Mouse (Mus musculus) limb, embryonic 14.5 days (tissue): ENCODE results near the gene Nsun5. TPM values are rescaled to one million over a fixed set of nuclear protein-coding genes. Genes with fewer than 3 reads are reported as not detected.

Experiments used
- ATAC-seq: fragments of 200-750 bp; cut with Nextera tagmentation; 2 replicates; pipeline ENCODE4 v1.8.0; 2017; ENCODE audit warnings: low read depth, moderate number of reproducible peaks, moderate TSS enrichment; ENCODE audit not compliant: low FRiP score
- DNase-seq: peaks from one replicate; pipeline ENCODE4 v3.0.0-alpha.2; 2015; ENCODE audit warnings: low spot score
- H3K27ac ChIP-seq: fragments of 300-500 bp; sonication (generic); replicated peaks from 2 replicates; pipeline ENCODE4 v1.5.1; 2014; ENCODE audit warnings: low read depth, mild to moderate bottlenecking, low read length, moderate library complexity, mixed read lengths
- H3K27me3 ChIP-seq: fragments of 300-500 bp; sonication (generic); 2 replicates; pipeline ENCODE4 v1.6.1; 2014; ENCODE audit warnings: low read length, mixed read lengths; ENCODE audit not compliant: control insufficient read depth, insufficient read depth
- H3K36me3 ChIP-seq: fragments of 300-500 bp; sonication (generic); 2 replicates; pipeline ENCODE4 v1.6.1; 2014; ENCODE audit warnings: mild to moderate bottlenecking, low read length, moderate library complexity, mixed read lengths; ENCODE audit not compliant: control insufficient read depth, insufficient read depth
- H3K4me1 ChIP-seq: fragments of 300-500 bp; sonication (generic); 2 replicates; pipeline ENCODE4 v1.6.1; 2014; ENCODE audit warnings: antibody characterized with exemption, low read length, mixed read lengths; ENCODE audit not compliant: control insufficient read depth, insufficient read depth
- H3K4me2 ChIP-seq: fragments of 300-500 bp; sonication (generic); replicated peaks from 2 replicates; pipeline ENCODE4 v1.6.1; 2014; ENCODE audit warnings: low read depth, mild to moderate bottlenecking, low read length, moderate library complexity; ENCODE audit not compliant: severe bottlenecking
- H3K4me3 ChIP-seq: fragments of 300-500 bp; sonication (generic); replicated peaks from 2 replicates; pipeline ENCODE4 v1.5.1; 2014; ENCODE audit warnings: low read length
- H3K9ac ChIP-seq: fragments of 300-500 bp; sonication (generic); 2 replicates; pipeline ENCODE4 v1.6.1; 2014; ENCODE audit warnings: mild to moderate bottlenecking, low read depth, low read length, moderate library complexity; ENCODE audit not compliant: severe bottlenecking
- H3K9me3 ChIP-seq: fragments of 300-500 bp; sonication (generic); 2 replicates; pipeline ENCODE4 v1.6.1; 2016; ENCODE audit warnings: low read length; ENCODE audit not compliant: control insufficient read depth
- POLR2A ChIP-seq: fragments of 200-500 bp; IDR thresholded peaks from 2 replicates; pipeline ENCODE4 v1.8.0; 2012; ENCODE audit warnings: inconsistent platforms, mild to moderate bottlenecking, moderate library complexity, borderline replicate concordance; ENCODE audit not compliant: insufficient read depth, insufficient read length; ENCODE audit errors: extremely low read depth
- WGBS: fragments of 180-500 bp; shearing (Covaris S2); extraction: QIAGEN DNeasy Blood & Tissue Kit; methylation state at CpG from one replicate; pipeline ENCODE4 v1.1.7; 2014; 5-methylcytosine and 5-hydroxymethylcytosine counted together
- polyA plus RNA-seq, 2 experiments: library from polyadenylated mRNA; depleted of rRNA in 1 of 2; stranded (reverse) in 1 of 2; unstranded in 1 of 2; fragments of >200 nt; fragmentation: Nextera tagmentation in 1 of 2; extraction: Ambion mirVana in 1 of 2; gene quantifications; 2 replicates each; pipeline versions ENCODE4 v1.2.1 to v1.2.3; 2012 to 2014

Nsun5 gene
- polyA plus RNA-seq, 2 experiments, result 26.2 to 52.1 TPM

DNA sequence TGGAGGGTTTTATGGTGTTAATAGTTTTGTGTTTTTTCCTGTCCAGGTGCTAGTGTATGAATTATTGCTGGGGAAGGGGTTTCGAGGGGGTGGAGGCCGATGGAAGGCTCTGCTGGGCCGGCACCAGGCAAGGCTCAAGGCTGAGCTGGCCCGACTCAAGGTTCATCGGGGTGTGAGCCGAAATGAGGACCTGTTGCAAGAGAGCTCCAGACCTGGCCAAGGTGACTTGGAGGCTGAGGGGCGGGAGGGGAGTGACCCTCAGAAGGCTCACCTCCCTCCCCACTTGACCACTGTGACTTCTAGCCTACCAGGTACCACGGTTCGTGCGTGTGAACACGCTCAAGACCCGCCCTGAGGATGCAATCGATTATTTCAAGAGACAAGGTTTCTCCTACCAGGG lies 1.4 kb downstream of the Nsun5 start:
- Histone ChIP-seq H3K4me1 (peaks cover 11% of the 10 kb centered on the region; the same call in 1 of the 2 replicates), H3K9ac (no peak overlapping the region), H3K36me3 (peaks cover 40% of the 10 kb centered on the region), H3K27me3 (no peaks in the 10 kb centered on the region), H3K9me3 (no peaks in the 10 kb centered on the region), H3K4me2 (no peak overlapping the region; the same call in 1 of the 2 replicates), H3K27ac (no peak overlapping the region), H3K4me3 (no peak overlapping the region)
- TF ChIP-seq POLR2A, result no peak
- ATAC-seq (no peak), DNase-seq (no peak)
- 91% methylated on average over 13 of the region's 13 CpGs for WGBS

DNA sequence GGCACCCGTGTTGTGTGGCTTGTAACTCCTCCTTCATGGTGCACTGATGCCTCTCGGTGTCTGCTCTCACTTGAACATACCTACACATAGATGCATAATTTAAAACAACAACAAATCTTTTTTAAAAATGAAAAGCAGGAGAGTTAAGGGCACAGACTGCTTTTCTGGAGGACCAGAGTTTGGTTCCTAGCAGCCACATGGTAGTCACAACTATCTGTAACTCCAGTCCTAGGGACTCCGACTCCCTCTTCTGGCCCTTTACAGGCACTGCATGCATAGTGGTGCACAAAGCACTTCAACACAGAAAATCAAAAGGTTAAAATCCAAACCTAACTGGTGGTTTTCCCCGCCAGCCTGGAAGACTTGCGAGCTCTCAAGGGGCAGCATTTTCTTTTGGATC lies 3.8 kb downstream of the Nsun5 start:
- Histone ChIP-seq H3K27ac (no peak overlapping the region), H3K4me3 (no peak overlapping the region), H3K27me3 (no peaks in the 10 kb centered on the region), H3K4me1 (peaks cover 11% of the 10 kb centered on the region; the same call in 1 of the 2 replicates), H3K36me3 (peaks cover 62% of the 10 kb centered on the region), H3K9ac (no peak overlapping the region), H3K4me2 (no peak overlapping the region), H3K9me3 (no peaks in the 10 kb centered on the region)
- no peak for TF ChIP-seq POLR2A
- WGBS, result 94% methylated on average over 5 of the region's 5 CpGs
- no peak for DNase-seq
- ATAC-seq, result no peak

DNA sequence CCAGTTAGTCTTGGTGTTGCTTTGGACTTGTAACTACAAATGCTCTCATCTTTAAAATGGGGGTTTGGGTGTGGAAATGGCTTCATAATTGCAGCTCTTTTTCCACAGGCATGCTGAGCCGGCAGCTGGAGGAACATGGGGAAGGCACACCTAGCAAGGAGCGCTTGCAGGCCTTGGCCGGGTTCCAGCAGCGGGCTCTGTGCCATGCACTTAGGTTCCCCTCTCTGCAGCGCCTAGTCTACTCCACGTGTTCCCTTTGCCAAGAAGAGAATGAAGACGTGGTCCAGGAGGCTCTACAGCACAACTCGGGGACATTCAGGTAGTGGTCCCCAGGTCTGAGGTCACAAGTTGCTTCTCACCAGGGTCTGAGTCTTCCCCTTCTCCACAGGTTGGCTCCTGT lies 5.4 kb downstream of the Nsun5 start:
- no peak for TF ChIP-seq POLR2A
- WGBS, result 70% methylated on average over 8 of the region's 8 CpGs
- H3K4me2 ChIP-seq, result no peak overlapping the region
- DNase-seq, result no peak
- H3K4me3 ChIP-seq, result no peak overlapping the region
- no peaks in the 10 kb centered on the region for H3K27me3 ChIP-seq
- peaks cover 7% of the 10 kb centered on the region; the same call in 1 of the 2 replicates for H3K4me1 ChIP-seq
- H3K27ac ChIP-seq, result no peak overlapping the region
- H3K36me3 ChIP-seq, result peaks cover 77% of the 10 kb centered on the region
- ATAC-seq, result no peak
- no peak overlapping the region for H3K9ac ChIP-seq
- no peaks in the 10 kb centered on the region for H3K9me3 ChIP-seq

DNA sequence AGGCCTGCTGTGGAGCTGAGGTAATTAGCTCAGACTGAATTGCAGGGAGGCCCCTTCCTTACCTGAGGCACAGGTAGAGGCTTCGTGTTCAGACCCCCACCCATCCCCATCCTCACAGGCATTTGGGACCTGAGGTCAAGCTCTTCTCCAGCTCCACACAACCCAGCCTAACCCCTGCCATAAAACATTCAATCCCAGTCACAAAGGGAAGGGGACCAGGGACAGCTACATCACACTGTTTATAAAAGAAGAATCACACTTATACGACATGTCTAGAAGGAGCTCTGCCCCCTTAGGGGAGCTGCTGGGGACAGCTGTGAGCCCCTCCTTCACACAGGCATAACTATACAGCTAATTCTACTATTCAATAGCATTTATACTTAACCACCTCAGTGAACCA lies 6.6 kb downstream of the Nsun5 start:
- WGBS, result 53% methylated on average over 2 of the region's 2 CpGs
- Histone ChIP-seq H3K4me2 (no peak overlapping the region), H3K27ac (no peak overlapping the region), H3K9ac (no peak overlapping the region), H3K4me1 (no peaks in the 10 kb centered on the region), H3K27me3 (no peaks in the 10 kb centered on the region), H3K4me3 (no peak overlapping the region), H3K9me3 (no peaks in the 10 kb centered on the region), H3K36me3 (peaks cover 88% of the 10 kb centered on the region)
- DNase-seq (no peak), ATAC-seq (no peak)
- no peak for TF ChIP-seq POLR2A

DNA sequence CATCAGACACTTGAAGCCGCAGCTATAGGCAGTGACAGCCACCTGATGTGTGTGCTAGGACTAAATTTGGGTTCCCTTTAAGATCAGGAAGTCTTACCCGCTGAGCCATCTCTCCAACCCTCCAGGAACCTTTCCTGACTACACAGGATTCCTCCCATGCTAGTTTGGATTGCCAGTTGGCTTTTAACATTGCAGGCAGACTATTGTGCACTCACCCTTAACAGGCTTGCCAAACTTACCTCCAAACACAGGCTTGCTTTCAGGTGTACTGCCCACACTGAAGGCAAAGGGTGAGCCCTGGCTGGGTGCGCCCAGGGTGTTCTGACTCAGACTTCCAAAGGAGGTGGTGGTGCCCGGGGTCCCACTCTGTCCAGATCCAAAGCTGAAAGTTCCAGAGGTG lies 10.9 kb downstream of the Nsun5 start:
- Histone ChIP-seq H3K9ac (no peak overlapping the region), H3K27ac (no peak overlapping the region), H3K4me2 (no peak overlapping the region), H3K36me3 (peaks cover 96% of the 10 kb centered on the region), H3K4me1 (no peaks in the 10 kb centered on the region), H3K4me3 (no peak overlapping the region), H3K9me3 (no peaks in the 10 kb centered on the region), H3K27me3 (no peaks in the 10 kb centered on the region)
- WGBS, result 95% methylated on average over 4 of the region's 4 CpGs
- TF ChIP-seq POLR2A, result no peak
- DNase-seq (no peak), ATAC-seq (no peak)
